Mouse (Mus musculus) neural tube, embryonic 13.5 days (tissue): ENCODE measurements around the gene Gm14459. TPM values are rescaled to one million over a fixed set of nuclear protein-coding genes. Genes with fewer than 3 reads are reported as not detected.
"Not testable (repeated sequence)": the region's sequence is repeated elsewhere in the genome, so short reads cannot be mapped to it uniquely, and the experiment has no call there.

Experiments
- ATAC-seq: fragments of 200-750 bp; cut with Nextera tagmentation; 2 replicates; pipeline ENCODE4 v1.8.0; 2017; ENCODE audit warnings: low read depth, mild to moderate bottlenecking, moderate TSS enrichment, moderate library complexity
- H3K27ac ChIP-seq: fragments of 300-500 bp; sonication (generic); replicated peaks from 2 replicates; pipeline ENCODE4 v1.5.1; 2015; ENCODE audit warnings: moderate library complexity, mild to moderate bottlenecking, inconsistent platforms
- H3K27me3 ChIP-seq: fragments of 300-500 bp; sonication (generic); 2 replicates; pipeline ENCODE4 v1.6.1; 2015; ENCODE audit warnings: mild to moderate bottlenecking, inconsistent platforms
- H3K36me3 ChIP-seq: fragments of 300-500 bp; sonication (generic); 2 replicates; pipeline ENCODE4 v1.6.1; 2015; ENCODE audit warnings: mild to moderate bottlenecking, inconsistent platforms
- H3K4me1 ChIP-seq: fragments of 300-500 bp; sonication (generic); replicated peaks from 2 replicates; pipeline ENCODE4 v1.6.1; 2015; ENCODE audit warnings: inconsistent platforms
- H3K4me2 ChIP-seq: fragments of 300-500 bp; sonication (generic); 2 replicates; pipeline ENCODE4 v1.6.1; 2015; ENCODE audit warnings: inconsistent platforms, mild to moderate bottlenecking, moderate library complexity
- H3K4me3 ChIP-seq: fragments of 300-500 bp; sonication (generic); 2 replicates; pipeline ENCODE4 v1.5.1; 2015; ENCODE audit warnings: mild to moderate bottlenecking, inconsistent platforms
- H3K9ac ChIP-seq: fragments of 300-500 bp; sonication (generic); 2 replicates; pipeline ENCODE4 v1.6.1; 2015; ENCODE audit warnings: moderate library complexity, mild to moderate bottlenecking, inconsistent platforms
- H3K9me3 ChIP-seq: fragments of 300-500 bp; sonication (generic); 2 replicates; pipeline ENCODE4 v1.6.1; 2016; ENCODE audit warnings: inconsistent platforms
- WGBS: fragments of 180-500 bp; shearing (Covaris S2); methylation state at CpG from one replicate; pipeline ENCODE4 v1.1.7; 2015; 5-methylcytosine and 5-hydroxymethylcytosine counted together
- polyA plus RNA-seq: library from polyadenylated mRNA; unstranded; fragments of >200 nt; fragmentation: Nextera tagmentation; extraction: Ambion mirVana; gene quantifications from 2 replicates; pipeline ENCODE4 v1.2.1, GENCODE M21; 2015

Gene Gm14459
- polyA plus RNA-seq, result not detected in 2 replicates

GRCm38 (mm10) chrX:8524854-8525253 lies at the start of gene Gm14459:
Gene Gm14459, minus strand, starts transcription at chrX:8524954.
- Histone ChIP-seq H3K27me3 (no peaks in the 10 kb centered on the region), H3K36me3 (no peaks in the 10 kb centered on the region), H3K27ac (no peak within 1 kb of the TSS), H3K4me1 (no peaks in the 10 kb centered on the region), H3K4me2 (no peak within 1 kb of the TSS), H3K9ac (no peak within 1 kb of the TSS), H3K4me3 (no peak within 1 kb of the TSS), H3K9me3 (no peaks in the 10 kb centered on the region)
- ATAC-seq, result no peak
- 87% methylated on average over 2 of the region's 2 CpGs for WGBS

- not testable (repeated sequence) for ATAC-seq
- WGBS, result 73% methylated on average over 4 of the region's 4 CpGs
These were observed 23.4 kb upstream of the Gm14459 start, which contains the start of gene Ssxb6 for GRCm38 (mm10) chrX:8548155-8548554. Gene Ssxb6, minus strand, starts transcription at chrX:8548255.

More at GRCm38 (mm10) chrX:8548155-8548554, 23.4 kb upstream of the Gm14459 start, which contains the start of gene Ssxb6:
- not testable (repeated sequence) for H3K4me3 ChIP-seq, H3K9ac ChIP-seq, H3K4me1 ChIP-seq, H3K27ac ChIP-seq, H3K9me3 ChIP-seq, H3K36me3 ChIP-seq, H3K4me2 ChIP-seq, H3K27me3 ChIP-seq

Other genes starting within 250 kb of the Gm14459 start
- not detected in 2 replicates for gene Ssxb10, start 197.5 kb downstream of the Gm14459 start, polyA plus RNA-seq
- gene Ssxb9, start 158.0 kb downstream of the Gm14459 start, polyA plus RNA-seq, result not detected in 2 replicates
- not detected in 2 replicates for gene Ssxb1, start 111.6 kb downstream of the Gm14459 start, polyA plus RNA-seq
- gene Ssxb2, start 63.2 kb downstream of the Gm14459 start, polyA plus RNA-seq, result not detected in 2 replicates
- gene Ssxb6, start 23.3 kb upstream of the Gm14459 start, polyA plus RNA-seq, result not detected in 2 replicates
- not detected in 2 replicates for gene Ssxb3, start 66.9 kb upstream of the Gm14459 start, polyA plus RNA-seq
- not detected in 2 replicates for gene Ssxb8, start 165.9 kb upstream of the Gm14459 start, polyA plus RNA-seq
- gene Ssx9, start 223.5 kb upstream of the Gm14459 start, polyA plus RNA-seq, result not detected in 2 replicates